Mouse (Mus musculus): ENCODE measurements at regions not wholly inside any gene's neighbourhood (a gene's known extent, or its start where the extent isn't known, plus 50 kb on each side); places are given as distances from the start of the nearest gene placed in this dataset.

- Histone ChIP-seq H3K4me1 (replicated peaks; ENCODE audit: control insufficient read depth, insufficient read depth, low read length) (no peaks in the 10 kb centered on the region), H3K27me3 (replicated peaks; ENCODE audit: control insufficient read depth, insufficient read depth, low read length) (no peaks in the 10 kb centered on the region), H3K9ac (ENCODE audit: low read depth, low read length) (no peak overlapping the region), H3K4me3 (ENCODE audit: low read depth, low read length) (no peak overlapping the region), H3K9me3 (ENCODE audit: control insufficient read depth) (no peaks in the 10 kb centered on the region), H3K4me2 (replicated peaks; ENCODE audit: low read depth) (no peak overlapping the region), H3K36me3 (ENCODE audit: control insufficient read depth, insufficient read depth) (no peaks in the 10 kb centered on the region), H3K27ac (ENCODE audit: low read depth, low read length) (no peak overlapping the region)
- WGBS = 86% methylated on average over 4 of the region's 4 CpGs
- TF ChIP-seq CTCF (IDR thresholded peaks at IDR 0.05; ENCODE audit: low read depth) = peak; percentile 48
- 0 out of 2 replicates have a peak, but pooled peaks have one; percentile 19 for ATAC-seq
These were observed 337.2 kb downstream of the Klf5 start for GRCm38 (mm10) chr14:99635556-99636150.

GRCm38 (mm10) chr14:99641475-99642453 is 343.3 kb downstream of the Klf5 start:
- Histone ChIP-seq H3K36me3 (ENCODE audit: control insufficient read depth, insufficient read depth) (no peaks in the 10 kb centered on the region), H3K4me1 (replicated peaks; ENCODE audit: control insufficient read depth, insufficient read depth, low read length) (no peaks in the 10 kb centered on the region; the same call in 1 of the 2 replicates), H3K27me3 (replicated peaks; ENCODE audit: control insufficient read depth, insufficient read depth, low read length) (no peaks in the 10 kb centered on the region), H3K27ac (ENCODE audit: low read depth, low read length) (no peak overlapping the region), H3K4me3 (ENCODE audit: low read depth, low read length) (no peak overlapping the region), H3K9ac (ENCODE audit: low read depth, low read length) (no peak overlapping the region), H3K4me2 (replicated peaks; ENCODE audit: low read depth) (no peak overlapping the region), H3K9me3 (ENCODE audit: control insufficient read depth) (no peaks in the 10 kb centered on the region)
- WGBS = 78% methylated on average over 15 of the region's 15 CpGs
- no peak for ATAC-seq
- no peak for TF ChIP-seq CTCF (IDR thresholded peaks at IDR 0.05; ENCODE audit: low read depth)

- no peak overlapping the region for H3K4me2 ChIP-seq (replicated peaks; ENCODE audit: low read depth)
- H3K4me3 ChIP-seq (ENCODE audit: low read depth, low read length) = no peak overlapping the region
- WGBS = 35% methylated on average over 3 of the region's 3 CpGs
- TF ChIP-seq CTCF (IDR thresholded peaks at IDR 0.05; ENCODE audit: low read depth) = no peak
- no peaks in the 10 kb centered on the region for H3K27me3 ChIP-seq (replicated peaks; ENCODE audit: control insufficient read depth, insufficient read depth, low read length)
- H3K27ac ChIP-seq (ENCODE audit: low read depth, low read length) = no peak overlapping the region
- no peaks in the 10 kb centered on the region; the same call in 1 of the 2 replicates for H3K4me1 ChIP-seq (replicated peaks; ENCODE audit: control insufficient read depth, insufficient read depth, low read length)
- ATAC-seq = peak; percentile 78
- H3K9me3 ChIP-seq (ENCODE audit: control insufficient read depth) = no peaks in the 10 kb centered on the region
- no peak overlapping the region for H3K9ac ChIP-seq (ENCODE audit: low read depth, low read length)
- no peaks in the 10 kb centered on the region for H3K36me3 ChIP-seq (ENCODE audit: control insufficient read depth, insufficient read depth)
These were observed 347.8 kb downstream of the Klf5 start for GRCm38 (mm10) chr14:99646323-99646722.

GRCm38 (mm10) chr14:99674399-99674798 is 375.9 kb downstream of the Klf5 start:
- H3K27me3 ChIP-seq (replicated peaks; ENCODE audit: control insufficient read depth, insufficient read depth, low read length) = no peaks in the 10 kb centered on the region
- WGBS = 88% methylated on average over 3 of the region's 3 CpGs

GRCm38 (mm10) chr14:99687062-99687806 is 388.7 kb downstream of the Klf5 start:
- Histone ChIP-seq H3K4me2 (replicated peaks; ENCODE audit: low read depth) (no peak overlapping the region), H3K4me1 (replicated peaks; ENCODE audit: control insufficient read depth, insufficient read depth, low read length) (no peaks in the 10 kb centered on the region), H3K9me3 (ENCODE audit: control insufficient read depth) (no peaks in the 10 kb centered on the region), H3K27me3 (replicated peaks; ENCODE audit: control insufficient read depth, insufficient read depth, low read length) (no peaks in the 10 kb centered on the region), H3K36me3 (ENCODE audit: control insufficient read depth, insufficient read depth) (no peaks in the 10 kb centered on the region), H3K4me3 (ENCODE audit: low read depth, low read length) (no peak overlapping the region), H3K27ac (ENCODE audit: low read depth, low read length) (no peak overlapping the region), H3K9ac (ENCODE audit: low read depth, low read length) (no peak overlapping the region)
- ATAC-seq = peak; percentile 53; the same call in 1 of the 2 replicates
- no peak for TF ChIP-seq CTCF (IDR thresholded peaks at IDR 0.05; ENCODE audit: low read depth)
- 45% methylated on average over 8 of the region's 8 CpGs for WGBS

More at GRCm38 (mm10) chr14:99674399-99674798, 375.9 kb downstream of the Klf5 start:
- Histone ChIP-seq H3K36me3 (ENCODE audit: control insufficient read depth, insufficient read depth) (no peaks in the 10 kb centered on the region), H3K9ac (ENCODE audit: low read depth, low read length) (no peak overlapping the region), H3K27ac (ENCODE audit: low read depth, low read length) (no peak overlapping the region), H3K4me1 (replicated peaks; ENCODE audit: control insufficient read depth, insufficient read depth, low read length) (no peaks in the 10 kb centered on the region), H3K4me3 (ENCODE audit: low read depth, low read length) (no peak overlapping the region), H3K9me3 (ENCODE audit: control insufficient read depth) (no peaks in the 10 kb centered on the region), H3K4me2 (replicated peaks; ENCODE audit: low read depth) (no peak overlapping the region)
- TF ChIP-seq CTCF (IDR thresholded peaks at IDR 0.05; ENCODE audit: low read depth) = no peak
- no peak for ATAC-seq

- no peaks in the 10 kb centered on the region for H3K36me3 ChIP-seq (ENCODE audit: control insufficient read depth, insufficient read depth)
- no peak overlapping the region for H3K4me2 ChIP-seq (replicated peaks; ENCODE audit: low read depth)
- no peak overlapping the region for H3K4me3 ChIP-seq (ENCODE audit: low read depth, low read length)
- no peak overlapping the region for H3K27ac ChIP-seq (ENCODE audit: low read depth, low read length)
- 75% methylated on average over 4 of the region's 4 CpGs for WGBS
- no peak for ATAC-seq
- H3K27me3 ChIP-seq (replicated peaks; ENCODE audit: control insufficient read depth, insufficient read depth, low read length) = no peaks in the 10 kb centered on the region
- no peaks in the 10 kb centered on the region for H3K4me1 ChIP-seq (replicated peaks; ENCODE audit: control insufficient read depth, insufficient read depth, low read length)
- TF ChIP-seq CTCF (IDR thresholded peaks at IDR 0.05; ENCODE audit: low read depth) = no peak
- no peaks in the 10 kb centered on the region for H3K9me3 ChIP-seq (ENCODE audit: control insufficient read depth)
- H3K9ac ChIP-seq (ENCODE audit: low read depth, low read length) = no peak overlapping the region
These were observed 389.9 kb downstream of the Klf5 start for GRCm38 (mm10) chr14:99688415-99688814.

Measured in intestine, postnatal 0 days (tissue).